Mouse (Mus musculus): ENCODE data around the gene Frs2.
"Not testable (repeated sequence)": the region's sequence is repeated elsewhere in the genome, so short reads cannot be mapped to it uniquely, and the experiment has no call there.

GRCm38 (mm10) chr10:117131506-117131905 lies 16.8 kb downstream of the Frs2 start:
- TF ChIP-seq POLR2A (IDR thresholded peaks at IDR 0.05; ENCODE audit: borderline replicate concordance, insufficient read depth, low read length); CTCF (IDR thresholded peaks at IDR 0.05; ENCODE audit: borderline replicate concordance, insufficient read depth, low read depth, low read length): not testable (repeated sequence)

Data from cerebellum, adult 2 months (tissue).